Mouse (Mus musculus): ENCODE measurements around the gene Sptbn1. TPM values are rescaled to one million over a fixed set of nuclear protein-coding genes. Genes with fewer than 3 reads are reported as not detected.

Sptbn1 gene
- total and polyA plus RNA-seq, 2 experiments from 2014 or later = 121 to 271 TPM

GRCm38 (mm10) chr11:30148378-30148777 is 119.6 kb downstream of the Sptbn1 start:
- Histone ChIP-seq H3K27me3 (ENCODE audit: control insufficient read depth, insufficient read depth, low read length) (no peaks in the 10 kb centered on the region), H3K27ac (ENCODE audit: low read depth) (0 out of 2 replicates have a peak overlapping the region, but pooled peaks have one; percentile 2), H3K4me3 (ENCODE audit: low read depth, low read length) (no peak overlapping the region), H3K9ac (replicated peaks; ENCODE audit: low read depth, low read length) (no peak overlapping the region), H3K4me1 (ENCODE audit: control insufficient read depth, insufficient read depth) (peaks cover 6% of the 10 kb centered on the region; the same call in 1 of the 2 replicates), H3K36me3 (replicated peaks; ENCODE audit: control insufficient read depth, insufficient read depth, low read length) (peaks cover 85% of the 10 kb centered on the region), H3K9me3 (replicated peaks; ENCODE audit: control insufficient read depth, low read length) (no peaks in the 10 kb centered on the region), H3K4me2 (ENCODE audit: low read depth, low read length) (no peak overlapping the region)
- DNase-seq (ENCODE audit: low spot score) = no peak
- TF ChIP-seq CTCF (IDR thresholded peaks at IDR 0.05; ENCODE audit: low read depth) (no peak), EP300 (IDR thresholded peaks at IDR 0.05; ENCODE audit: low read depth) (no peak)
- no peak for ATAC-seq (ENCODE audit: insufficient read depth, low read depth)

GRCm38 (mm10) chr11:30147882-30148281 is 120.1 kb downstream of the Sptbn1 start:
- no peaks in the 10 kb centered on the region for H3K9me3 ChIP-seq (replicated peaks; ENCODE audit: control insufficient read depth, low read length)
- H3K27ac ChIP-seq (ENCODE audit: low read depth) = no peak overlapping the region

GRCm38 (mm10) chr11:30143090-30143489 is 124.9 kb downstream of the Sptbn1 start:
- Histone ChIP-seq H3K4me3 (ENCODE audit: low read depth, low read length) (no peak overlapping the region), H3K27ac (ENCODE audit: low read depth) (peak overlapping the region; percentile 46), H3K9ac (replicated peaks; ENCODE audit: low read depth, low read length) (no peak overlapping the region), H3K4me2 (ENCODE audit: low read depth, low read length) (no peak overlapping the region), H3K4me1 (ENCODE audit: control insufficient read depth, insufficient read depth) (no peaks in the 10 kb centered on the region), H3K9me3 (replicated peaks; ENCODE audit: control insufficient read depth, low read length) (no peaks in the 10 kb centered on the region), H3K27me3 (ENCODE audit: control insufficient read depth, insufficient read depth, low read length) (no peaks in the 10 kb centered on the region), H3K36me3 (replicated peaks; ENCODE audit: control insufficient read depth, insufficient read depth, low read length) (peaks cover 97% of the 10 kb centered on the region)
- peak; percentile 58 for DNase-seq (ENCODE audit: low spot score)
- WGBS = 60% methylated on average over 6 of the region's 6 CpGs
- peak; percentile 10; the same call in 1 of the 2 replicates for ATAC-seq (ENCODE audit: insufficient read depth, low read depth)
- no peak for TF ChIP-seq EP300 (IDR thresholded peaks at IDR 0.05; ENCODE audit: low read depth)
- no peak for TF ChIP-seq CTCF (IDR thresholded peaks at IDR 0.05; ENCODE audit: low read depth)

More at GRCm38 (mm10) chr11:30147882-30148281, 120.1 kb downstream of the Sptbn1 start:
- Histone ChIP-seq H3K4me3 (ENCODE audit: low read depth, low read length) (no peak overlapping the region), H3K4me2 (ENCODE audit: low read depth, low read length) (no peak overlapping the region), H3K36me3 (replicated peaks; ENCODE audit: control insufficient read depth, insufficient read depth, low read length) (peaks cover 85% of the 10 kb centered on the region), H3K27me3 (ENCODE audit: control insufficient read depth, insufficient read depth, low read length) (no peaks in the 10 kb centered on the region), H3K9ac (replicated peaks; ENCODE audit: low read depth, low read length) (no peak overlapping the region), H3K4me1 (ENCODE audit: control insufficient read depth, insufficient read depth) (peaks cover under 1% of the 10 kb centered on the region; the same call in 1 of the 2 replicates)
- WGBS = 88% methylated on average over 1 of the region's 1 CpGs
- DNase-seq (ENCODE audit: low spot score) = no peak
- TF ChIP-seq EP300 (IDR thresholded peaks at IDR 0.05; ENCODE audit: low read depth) (no peak), CTCF (IDR thresholded peaks at IDR 0.05; ENCODE audit: low read depth) (peak; percentile 23)
- no peak for ATAC-seq (ENCODE audit: insufficient read depth, low read depth)

- Histone ChIP-seq H3K4me1 (ENCODE audit: control insufficient read depth, insufficient read depth) (no peaks in the 10 kb centered on the region), H3K9me3 (replicated peaks; ENCODE audit: control insufficient read depth, low read length) (no peaks in the 10 kb centered on the region), H3K27ac (ENCODE audit: low read depth) (peak overlapping the region; percentile 51), H3K4me2 (ENCODE audit: low read depth, low read length) (no peak overlapping the region), H3K27me3 (ENCODE audit: control insufficient read depth, insufficient read depth, low read length) (no peaks in the 10 kb centered on the region), H3K4me3 (ENCODE audit: low read depth, low read length) (no peak overlapping the region), H3K36me3 (replicated peaks; ENCODE audit: control insufficient read depth, insufficient read depth, low read length) (peaks cover 98% of the 10 kb centered on the region), H3K9ac (replicated peaks; ENCODE audit: low read depth, low read length) (no peak overlapping the region)
- ATAC-seq (ENCODE audit: insufficient read depth, low read depth) (peak; percentile 78), DNase-seq (ENCODE audit: low spot score) (peak; percentile 68)
- 46% methylated on average over 17 of the region's 17 CpGs for WGBS
- TF ChIP-seq CTCF (IDR thresholded peaks at IDR 0.05; ENCODE audit: low read depth) (no peak), EP300 (IDR thresholded peaks at IDR 0.05; ENCODE audit: low read depth) (peak; percentile 53; the same call in 1 of the 2 replicates)
Measured at GRCm38 (mm10) chr11:30139165-30139826, 128.7 kb downstream of the Sptbn1 start.

- no peaks in the 10 kb centered on the region for H3K27me3 ChIP-seq (ENCODE audit: control insufficient read depth, insufficient read depth, low read length)
- 0 out of 2 replicates have a peak overlapping the region, but pooled peaks have one; percentile 34 for H3K27ac ChIP-seq (ENCODE audit: low read depth)
- WGBS = 43% methylated on average over 12 of the region's 12 CpGs
- no peak for ATAC-seq (ENCODE audit: insufficient read depth, low read depth)
- TF ChIP-seq CTCF (IDR thresholded peaks at IDR 0.05; ENCODE audit: low read depth) (no peak), EP300 (IDR thresholded peaks at IDR 0.05; ENCODE audit: low read depth) (no peak)
- DNase-seq (ENCODE audit: low spot score) = no peak
- no peak overlapping the region for H3K4me2 ChIP-seq (ENCODE audit: low read depth, low read length)
- H3K4me1 ChIP-seq (ENCODE audit: control insufficient read depth, insufficient read depth) = no peaks in the 10 kb centered on the region
- H3K36me3 ChIP-seq (replicated peaks; ENCODE audit: control insufficient read depth, insufficient read depth, low read length) = peaks cover 98% of the 10 kb centered on the region
- no peak overlapping the region for H3K4me3 ChIP-seq (ENCODE audit: low read depth, low read length)
- no peaks in the 10 kb centered on the region for H3K9me3 ChIP-seq (replicated peaks; ENCODE audit: control insufficient read depth, low read length)
- H3K9ac ChIP-seq (replicated peaks; ENCODE audit: low read depth, low read length) = no peak overlapping the region
Measured at GRCm38 (mm10) chr11:30137081-30137480, 130.9 kb downstream of the Sptbn1 start.

Measured in heart, postnatal 0 days (tissue).